Mouse (Mus musculus): Measurements from ENCODE around the gene Hsd17b7. TPM values are rescaled to one million over a fixed set of nuclear protein-coding genes. Genes with fewer than 3 reads are reported as not detected.
"Not testable (repeated sequence)": the region's sequence is repeated elsewhere in the genome, so short reads cannot be mapped to it uniquely, and the experiment has no call there.

Hsd17b7 gene
- polyA plus RNA-seq (2015; fragmentation: Nextera tagmentation; extraction: Ambion mirVana) = 18.4 and 20.0 TPM in 2 replicates

DNA sequence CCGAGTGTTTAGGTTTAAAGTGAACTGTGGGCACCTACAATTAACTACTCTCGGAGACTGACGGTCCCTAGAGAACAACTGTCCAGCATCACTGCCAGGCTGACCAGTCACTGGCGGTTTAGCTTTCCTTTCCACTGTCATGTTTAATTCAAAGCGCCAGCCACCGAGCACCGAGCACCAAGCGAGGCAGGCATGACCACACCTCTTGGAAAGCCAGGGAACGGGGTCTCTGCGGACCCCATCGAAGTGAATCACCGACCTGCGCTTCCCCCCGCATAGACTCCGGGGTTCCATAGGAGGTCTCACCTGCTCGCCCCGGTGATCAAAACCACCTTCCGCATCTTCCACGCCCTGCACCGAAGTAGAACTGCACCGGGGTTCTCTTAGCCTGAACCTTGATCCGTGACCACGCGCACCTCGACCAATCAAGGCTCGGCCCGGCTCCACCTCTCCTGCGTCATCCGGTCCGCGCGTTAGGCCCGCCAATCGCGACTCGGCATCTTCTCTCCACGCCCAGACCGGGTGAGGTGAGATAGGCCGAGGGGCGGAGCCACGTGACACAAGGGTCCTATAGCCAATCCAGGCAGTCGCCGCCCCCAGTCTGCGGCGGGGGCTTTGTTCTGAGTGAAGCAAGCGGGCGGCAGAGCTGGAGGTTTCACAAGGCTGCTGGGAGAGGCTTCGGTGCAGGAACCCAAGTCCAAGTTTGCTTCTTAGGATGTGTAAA lies at the start of gene Hsd17b7:
Hsd17b7 (minus strand) TSS at position 450 of the 724 bp plus-strand sequence.
- ATAC-seq (ENCODE audit: insufficient number of reproducible peaks, insufficient read depth, low FRiP score, low TSS enrichment, low read depth) = peak; percentile 100
- Histone ChIP-seq H3K9ac (peak within 1 kb of the TSS; percentile 74), H3K27me3 (no peaks in the 10 kb centered on the region), H3K4me3 (peak within 1 kb of the TSS; percentile 58), H3K9me3 (no peaks in the 10 kb centered on the region), H3K4me2 (peak within 1 kb of the TSS; percentile 79), H3K36me3 (peaks cover 30% of the 10 kb centered on the region), H3K27ac (peak within 1 kb of the TSS; percentile 88), H3K4me1 (peaks cover 19% of the 10 kb centered on the region)
- WGBS = under 1% methylated on average over 48 of the region's 48 CpGs

DNA sequence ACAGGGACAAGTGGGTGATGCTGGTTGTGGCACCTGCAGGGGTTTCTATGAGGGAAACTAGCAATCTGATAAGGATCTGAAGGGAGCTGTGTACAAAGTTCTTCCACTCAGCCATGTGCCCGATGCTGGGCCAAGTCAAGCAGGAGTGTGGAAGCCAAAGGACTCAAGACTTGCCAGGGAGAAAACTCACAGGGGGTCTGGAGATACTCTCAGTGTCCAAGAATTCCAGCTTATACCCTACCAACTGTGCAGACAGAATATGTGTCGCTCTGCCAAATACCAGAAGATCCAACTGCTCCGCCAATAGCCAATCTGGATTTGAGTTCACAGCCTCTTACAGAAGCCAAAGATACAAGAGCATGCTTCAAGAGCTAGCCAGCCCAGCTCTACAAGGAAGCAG lies 45.7 kb upstream of the Hsd17b7 start:
- 93% methylated on average over 3 of the region's 3 CpGs for WGBS
- ATAC-seq (ENCODE audit: insufficient number of reproducible peaks, insufficient read depth, low FRiP score, low TSS enrichment, low read depth) = no peak

DNA sequence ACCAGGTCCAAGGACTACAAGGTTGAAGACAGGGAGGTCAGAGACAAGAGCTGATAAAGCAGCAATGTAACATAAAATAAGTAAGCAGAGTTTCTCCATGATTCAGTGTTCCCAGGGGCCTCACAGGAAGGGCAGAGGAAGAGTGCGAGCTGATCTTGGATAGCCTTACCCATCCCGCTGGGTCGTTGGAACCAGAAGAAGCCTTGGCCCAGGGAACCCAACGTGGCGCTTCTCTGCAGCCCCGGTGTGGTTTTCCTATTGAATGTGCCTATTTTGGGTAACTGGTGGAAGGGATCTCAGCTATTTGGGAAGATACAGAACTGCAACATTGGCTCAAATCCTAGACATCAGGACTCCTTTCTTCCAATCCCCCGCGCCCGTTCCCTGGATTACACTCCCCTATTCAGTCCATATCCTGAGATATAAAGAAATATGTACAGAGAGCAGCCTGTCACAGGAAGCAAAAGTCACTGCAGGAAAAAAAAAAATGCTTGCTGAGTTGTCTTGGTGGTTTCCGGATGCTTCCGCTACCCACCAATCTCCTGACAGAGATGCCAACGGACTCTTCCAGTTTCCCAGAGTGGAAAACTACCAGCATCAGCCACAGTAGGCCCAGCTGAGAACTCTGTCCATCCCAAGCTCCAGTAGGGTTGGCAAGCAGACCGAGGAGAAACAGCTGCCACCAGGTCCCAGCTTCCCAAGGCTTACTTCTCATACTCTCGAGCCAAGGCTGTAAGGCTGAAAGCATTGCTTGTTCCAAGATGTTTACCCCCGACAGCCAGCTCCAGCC lies 41.9 kb upstream of the Hsd17b7 start:
- peaks cover 29% of the 10 kb centered on the region for H3K36me3 ChIP-seq
- no peak for ATAC-seq (ENCODE audit: insufficient number of reproducible peaks, insufficient read depth, low FRiP score, low TSS enrichment, low read depth)
- 0 out of 2 replicates have a peak, but pooled peaks cover 3% of the 10 kb centered on the region for H3K4me1 ChIP-seq
- H3K9me3 ChIP-seq = peaks cover 6% of the 10 kb centered on the region; the same call in 1 of the 2 replicates
- H3K4me3 ChIP-seq = no peak overlapping the region
- H3K4me2 ChIP-seq = no peak overlapping the region
- no peaks in the 10 kb centered on the region for H3K27me3 ChIP-seq
- WGBS = 95% methylated on average over 15 of the region's 15 CpGs
- H3K27ac ChIP-seq = no peak overlapping the region
- H3K9ac ChIP-seq = no peak overlapping the region

More for the DNA sequence above, 45.7 kb upstream of the Hsd17b7 start:
- no peaks in the 10 kb centered on the region for H3K27me3 ChIP-seq
- H3K4me2 ChIP-seq = no peak overlapping the region
- H3K36me3 ChIP-seq = peaks cover 60% of the 10 kb centered on the region
- no peak overlapping the region for H3K4me3 ChIP-seq
- H3K27ac ChIP-seq = no peak overlapping the region
- no peaks in the 10 kb centered on the region for H3K4me1 ChIP-seq
- H3K9me3 ChIP-seq = peaks cover 44% of the 10 kb centered on the region
- H3K9ac ChIP-seq = no peak overlapping the region

DNA sequence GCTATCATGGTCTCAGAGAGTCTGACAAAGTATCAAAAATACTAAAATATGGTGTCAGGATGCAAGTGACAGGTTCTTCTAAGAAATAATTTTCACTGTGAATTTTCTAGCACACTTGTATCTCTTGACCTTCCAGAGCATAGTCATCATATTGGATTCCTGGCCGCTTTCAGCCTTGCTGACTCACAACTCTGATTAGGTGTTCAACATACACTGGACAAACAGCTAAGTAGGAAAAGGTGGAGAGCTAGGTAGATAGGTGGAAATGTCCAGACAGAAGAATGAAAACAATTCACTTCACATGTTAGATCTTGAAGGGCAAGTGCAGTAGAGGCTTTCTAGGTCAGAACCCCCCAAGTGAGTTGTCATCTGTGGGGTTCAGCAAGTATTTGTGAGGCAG lies 40.3 kb upstream of the Hsd17b7 start:
- H3K4me1 ChIP-seq = 0 out of 2 replicates have a peak, but pooled peaks cover 3% of the 10 kb centered on the region
- H3K9me3 ChIP-seq = no peaks in the 10 kb centered on the region
- H3K27me3 ChIP-seq = no peaks in the 10 kb centered on the region
- H3K36me3 ChIP-seq = peaks cover 30% of the 10 kb centered on the region
- H3K27ac ChIP-seq = no peak overlapping the region
- no peak for ATAC-seq (ENCODE audit: insufficient number of reproducible peaks, insufficient read depth, low FRiP score, low TSS enrichment, low read depth)
- no peak overlapping the region for H3K4me2 ChIP-seq
- 98% methylated on average over 1 of the region's 1 CpGs for WGBS
- H3K4me3 ChIP-seq = no peak overlapping the region
- no peak overlapping the region for H3K9ac ChIP-seq

DNA sequence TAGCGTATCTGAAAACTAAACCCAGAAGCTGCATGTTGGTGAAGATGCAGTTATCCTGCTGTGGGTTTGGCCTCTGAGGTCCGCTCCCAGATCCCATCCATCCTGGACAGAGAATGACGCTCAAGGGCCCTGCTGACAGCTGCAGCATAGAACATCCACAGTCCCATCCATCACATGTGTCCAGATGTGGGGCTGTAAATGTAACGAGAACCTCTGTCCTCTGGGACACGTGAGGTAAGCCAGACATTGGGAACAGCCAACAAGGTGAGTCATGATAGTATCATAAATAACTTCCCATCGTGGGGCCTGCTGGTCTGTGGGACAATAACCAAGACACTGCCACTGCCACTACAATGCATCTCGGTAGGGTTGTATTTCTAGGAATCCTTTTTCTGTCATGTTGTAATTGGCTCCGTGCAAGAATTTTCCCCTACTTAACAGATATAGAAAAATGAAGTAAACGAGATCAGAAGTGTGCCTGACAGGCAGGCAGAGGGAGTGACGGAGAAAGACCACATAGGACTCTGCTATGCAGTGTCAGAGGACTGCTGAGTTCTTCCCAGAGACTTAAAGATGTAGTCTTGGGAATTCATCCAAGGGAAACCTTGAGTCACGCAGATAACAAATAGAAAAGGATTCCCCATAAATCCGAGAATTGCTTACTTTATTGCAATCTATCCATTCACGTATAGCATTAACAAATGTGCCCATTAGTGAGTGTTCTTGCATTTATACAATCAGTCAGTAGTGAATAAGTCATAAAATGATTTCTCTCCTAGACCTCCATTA lies 39.6 kb upstream of the Hsd17b7 start:
- Histone ChIP-seq H3K9ac (no peak overlapping the region), H3K4me2 (no peak overlapping the region), H3K36me3 (peaks cover 34% of the 10 kb centered on the region), H3K27ac (no peak overlapping the region), H3K4me1 (0 out of 2 replicates have a peak, but pooled peaks cover 3% of the 10 kb centered on the region), H3K27me3 (no peaks in the 10 kb centered on the region), H3K4me3 (no peak overlapping the region), H3K9me3 (no peaks in the 10 kb centered on the region)
- WGBS = 90% methylated on average over 13 of the region's 13 CpGs
- ATAC-seq (ENCODE audit: insufficient number of reproducible peaks, insufficient read depth, low FRiP score, low TSS enrichment, low read depth) = no peak

DNA sequence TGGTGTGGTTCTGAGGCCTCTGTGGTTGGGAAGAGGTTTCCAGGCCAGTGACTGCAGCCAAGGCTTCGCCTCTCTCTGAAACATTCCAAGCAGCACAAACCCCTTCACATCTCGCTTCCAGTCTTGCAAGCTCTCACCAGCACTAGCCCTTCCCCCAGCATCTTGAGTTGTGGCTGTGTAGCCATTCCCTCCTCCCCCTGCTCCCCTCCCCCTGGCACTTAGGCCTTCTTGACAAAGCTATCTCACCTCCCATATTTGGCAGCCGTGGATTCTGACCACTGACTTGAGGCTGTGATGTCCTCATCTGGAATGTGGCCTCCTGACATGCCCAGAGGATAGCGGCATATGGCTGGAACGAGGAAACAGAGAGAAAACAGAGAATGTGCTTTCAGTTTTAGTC lies 37.5 kb upstream of the Hsd17b7 start:
- Histone ChIP-seq H3K9me3 (no peaks in the 10 kb centered on the region), H3K36me3 (peaks cover 48% of the 10 kb centered on the region), H3K27me3 (no peaks in the 10 kb centered on the region), H3K27ac (no peak overlapping the region), H3K4me1 (0 out of 2 replicates have a peak, but pooled peaks cover 3% of the 10 kb centered on the region), H3K9ac (no peak overlapping the region), H3K4me3 (no peak overlapping the region), H3K4me2 (no peak overlapping the region)
- no peak for ATAC-seq (ENCODE audit: insufficient number of reproducible peaks, insufficient read depth, low FRiP score, low TSS enrichment, low read depth)
- WGBS = 57% methylated on average over 5 of the region's 5 CpGs

DNA sequence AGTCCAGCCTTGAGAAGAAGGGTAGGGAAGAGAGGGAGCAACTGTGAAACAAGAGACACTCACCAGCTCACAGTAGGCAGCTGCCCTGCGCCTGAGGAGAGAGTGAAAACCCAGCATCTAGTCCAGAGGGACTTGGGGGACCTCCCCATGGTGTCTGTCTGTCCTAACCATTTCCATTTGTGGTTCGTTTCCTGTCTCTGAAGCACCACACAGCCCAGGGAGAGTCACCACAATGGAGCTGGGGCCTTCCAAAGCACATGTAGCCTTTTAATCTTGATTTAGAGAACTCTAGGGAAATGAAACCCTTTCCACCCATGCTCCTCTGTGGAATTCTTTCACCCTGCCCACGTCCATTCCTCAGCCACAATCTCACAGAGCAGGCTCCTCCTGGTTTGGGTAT lies 36.3 kb upstream of the Hsd17b7 start:
- Histone ChIP-seq H3K27me3 (no peaks in the 10 kb centered on the region), H3K9me3 (no peaks in the 10 kb centered on the region), H3K36me3 (peaks cover 59% of the 10 kb centered on the region), H3K4me3 (no peak overlapping the region), H3K9ac (no peak overlapping the region), H3K4me2 (no peak overlapping the region), H3K4me1 (0 out of 2 replicates have a peak, but pooled peaks cover 3% of the 10 kb centered on the region), H3K27ac (no peak overlapping the region)
- 78% methylated on average over 3 of the region's 3 CpGs for WGBS
- ATAC-seq (ENCODE audit: insufficient number of reproducible peaks, insufficient read depth, low FRiP score, low TSS enrichment, low read depth) = no peak

DNA sequence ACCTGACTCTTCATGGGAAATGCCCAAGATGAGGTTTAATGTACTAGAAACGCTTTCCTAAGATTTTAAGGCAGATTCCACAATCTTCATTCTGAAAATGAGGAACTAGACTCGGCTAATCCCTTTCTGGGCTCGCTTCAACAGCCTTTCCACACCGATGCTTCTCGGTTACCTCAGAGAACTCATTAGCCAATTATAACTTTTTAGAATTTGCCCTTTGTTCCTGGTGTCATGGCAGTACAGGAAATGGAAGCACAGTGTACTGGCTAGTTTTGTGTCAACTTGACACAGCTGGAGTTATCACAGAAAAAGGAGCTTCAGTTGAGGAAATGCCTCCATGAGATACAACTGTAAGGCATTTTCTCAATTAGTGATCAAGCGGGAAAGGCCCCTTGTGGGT lies 24.9 kb upstream of the Hsd17b7 start:
- H3K9me3 ChIP-seq, H3K4me1 ChIP-seq: not testable (repeated sequence)
- 87% methylated on average over 6 of the region's 6 CpGs for WGBS

DNA sequence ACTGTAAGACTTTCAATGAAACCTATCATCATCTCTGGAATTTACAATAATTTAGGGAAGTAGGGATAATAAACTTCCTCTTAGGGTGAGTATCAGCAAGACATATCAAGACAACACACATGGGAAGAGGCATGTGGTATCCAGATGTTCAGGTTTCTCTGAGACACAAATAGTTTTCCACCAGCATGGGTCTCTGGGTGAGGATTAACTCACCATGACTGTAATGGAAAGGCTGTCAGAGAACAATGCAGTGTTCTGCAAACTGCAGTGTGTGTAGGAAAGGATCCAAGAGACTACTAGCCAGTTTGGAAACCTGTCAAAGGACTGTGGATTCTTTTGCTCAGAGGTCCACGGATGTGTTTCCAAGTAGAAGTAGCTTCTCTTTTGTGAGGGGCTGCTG lies 17.1 kb upstream of the Hsd17b7 start:
- WGBS = 43% methylated on average over 1 of the region's 1 CpGs
- Histone ChIP-seq H3K9ac (no peak overlapping the region), H3K27ac (no peak overlapping the region), H3K9me3 (no peaks in the 10 kb centered on the region), H3K4me3 (no peak overlapping the region), H3K36me3 (peaks cover 66% of the 10 kb centered on the region), H3K4me2 (no peak overlapping the region), H3K4me1 (no peaks in the 10 kb centered on the region), H3K27me3 (no peaks in the 10 kb centered on the region)
- ATAC-seq (ENCODE audit: insufficient number of reproducible peaks, insufficient read depth, low FRiP score, low TSS enrichment, low read depth) = no peak

More for the DNA sequence above, 24.9 kb upstream of the Hsd17b7 start:
- H3K4me2 ChIP-seq; ATAC-seq (ENCODE audit: insufficient number of reproducible peaks, insufficient read depth, low FRiP score, low TSS enrichment, low read depth); H3K27ac ChIP-seq; H3K4me3 ChIP-seq; H3K27me3 ChIP-seq; H3K9ac ChIP-seq: not testable (repeated sequence)
- peaks cover 71% of the 10 kb centered on the region for H3K36me3 ChIP-seq

DNA sequence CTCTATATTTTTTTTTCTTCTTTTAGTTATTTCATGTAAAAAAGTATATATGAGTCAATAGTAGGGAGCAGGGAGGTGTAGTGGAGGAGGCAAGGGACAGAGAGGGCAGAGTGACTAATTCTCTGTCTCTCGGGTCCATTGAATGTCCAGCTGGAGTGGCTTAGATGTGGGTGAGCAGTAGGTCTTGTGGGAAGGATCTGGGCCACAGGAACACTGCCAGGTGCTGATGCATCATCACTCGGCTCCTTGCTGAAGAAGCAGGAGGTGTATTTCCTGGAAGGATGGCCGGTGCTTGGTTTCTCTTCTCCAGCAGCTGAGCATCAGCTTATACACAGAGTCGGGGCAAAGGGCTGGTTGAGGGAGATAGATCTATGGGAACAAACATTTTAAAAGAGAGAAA lies 8.6 kb upstream of the Hsd17b7 start:
- Histone ChIP-seq H3K27me3 (no peaks in the 10 kb centered on the region), H3K9me3 (no peaks in the 10 kb centered on the region), H3K9ac (no peak overlapping the region), H3K27ac (no peak overlapping the region), H3K4me3 (no peak overlapping the region), H3K4me2 (no peak overlapping the region), H3K36me3 (peaks cover 46% of the 10 kb centered on the region), H3K4me1 (no peaks in the 10 kb centered on the region)
- ATAC-seq (ENCODE audit: insufficient number of reproducible peaks, insufficient read depth, low FRiP score, low TSS enrichment, low read depth) = no peak
- 89% methylated on average over 4 of the region's 4 CpGs for WGBS

DNA sequence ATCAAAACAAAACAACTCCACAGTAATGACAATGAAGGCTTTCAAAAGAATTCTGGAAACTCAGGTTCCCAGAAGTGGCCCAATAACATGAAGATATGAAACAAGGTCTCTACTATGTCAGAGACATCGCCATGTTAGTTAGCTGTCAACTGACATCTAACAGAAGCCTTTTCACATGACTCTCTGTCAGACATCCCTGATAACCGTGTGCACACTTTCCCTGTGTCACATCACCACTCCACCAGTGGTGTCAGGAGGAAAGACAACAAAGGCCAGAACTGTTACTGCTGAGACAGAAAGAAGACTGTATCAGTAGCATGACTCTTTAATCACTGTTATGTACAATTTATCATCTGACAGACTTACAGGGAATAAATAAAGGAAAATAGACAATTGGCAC lies 3.0 kb upstream of the Hsd17b7 start:
- H3K4me2 ChIP-seq = no peak overlapping the region
- no peak overlapping the region for H3K4me3 ChIP-seq
- WGBS = 87% methylated on average over 2 of the region's 2 CpGs
- no peak overlapping the region for H3K27ac ChIP-seq
- H3K4me1 ChIP-seq = peaks cover 19% of the 10 kb centered on the region
- no peak for ATAC-seq (ENCODE audit: insufficient number of reproducible peaks, insufficient read depth, low FRiP score, low TSS enrichment, low read depth)
- peaks cover 29% of the 10 kb centered on the region for H3K36me3 ChIP-seq
- no peaks in the 10 kb centered on the region for H3K9me3 ChIP-seq
- no peak overlapping the region for H3K9ac ChIP-seq
- no peaks in the 10 kb centered on the region for H3K27me3 ChIP-seq

Data from embryonic facial prominence, embryonic 13.5 days (tissue).